Mouse (Mus musculus) gastrocnemius, adult 8-10 months (tissue): ENCODE data around the gene Ctdsp2. TPM values are rescaled to one million over a fixed set of nuclear protein-coding genes. Genes with fewer than 3 reads are reported as not detected.

Experiments
- DNase-seq, 2 experiments: peaks; one replicate each; pipeline ENCODE4 v3.0.0; 2022; ENCODE audit warnings: low spot score in 2 of 2
- total RNA-seq, 4 experiments: library from RNA; stranded (reverse); gene quantifications; 2 replicates each; pipeline ENCODE4 v1.2.4; 2022

Ctdsp2 gene
- total RNA-seq, 4 experiments from 2014 or later = 103 to 118 (median 106) TPM

GRCm38 (mm10) chr10:126990313-126991056 lies 12.0 kb downstream of the Ctdsp2 start:
- peak; percentile 83 to 86 for DNase-seq

DNA sequence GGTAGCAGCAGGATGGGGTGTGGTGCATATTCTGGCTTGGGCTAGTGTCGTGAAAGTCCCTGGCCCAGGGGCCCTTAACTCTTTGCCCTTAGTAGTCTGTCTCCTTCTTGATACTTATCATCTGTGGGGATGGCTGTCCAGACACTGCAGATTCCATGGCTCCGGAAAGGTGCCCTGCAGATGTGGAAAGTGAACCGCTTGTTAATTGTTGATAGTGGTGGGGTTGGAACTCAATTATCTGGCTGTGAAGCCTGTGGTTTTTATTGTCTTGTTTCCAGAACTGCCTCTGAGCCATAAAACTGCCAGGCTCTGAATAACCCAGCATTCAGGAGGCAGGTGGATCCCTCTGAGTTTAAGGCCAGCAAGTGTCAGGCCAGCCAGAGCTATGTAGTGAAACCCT lies 13.2 kb downstream of the Ctdsp2 start:
- no peak for DNase-seq

DNA sequence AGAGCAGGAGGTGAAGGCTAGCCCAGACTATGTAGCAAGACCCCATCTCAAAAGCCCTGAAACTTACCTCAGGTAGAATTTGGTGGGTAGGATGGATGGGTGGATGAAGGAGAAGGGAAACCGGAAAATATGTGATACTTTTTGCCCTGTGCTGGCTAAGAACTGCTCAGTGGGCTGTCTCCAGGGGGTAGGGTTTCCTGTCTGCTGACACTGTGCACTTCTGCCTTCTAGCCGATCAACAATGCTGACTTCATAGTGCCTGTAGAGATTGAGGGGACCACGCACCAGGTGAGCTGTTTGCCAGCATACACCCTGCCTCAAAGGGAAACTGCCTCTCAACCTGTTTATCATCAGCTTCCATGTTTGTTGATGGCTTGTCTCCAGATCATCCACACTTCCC lies 15.1 kb downstream of the Ctdsp2 start:
- no peak for DNase-seq

DNA sequence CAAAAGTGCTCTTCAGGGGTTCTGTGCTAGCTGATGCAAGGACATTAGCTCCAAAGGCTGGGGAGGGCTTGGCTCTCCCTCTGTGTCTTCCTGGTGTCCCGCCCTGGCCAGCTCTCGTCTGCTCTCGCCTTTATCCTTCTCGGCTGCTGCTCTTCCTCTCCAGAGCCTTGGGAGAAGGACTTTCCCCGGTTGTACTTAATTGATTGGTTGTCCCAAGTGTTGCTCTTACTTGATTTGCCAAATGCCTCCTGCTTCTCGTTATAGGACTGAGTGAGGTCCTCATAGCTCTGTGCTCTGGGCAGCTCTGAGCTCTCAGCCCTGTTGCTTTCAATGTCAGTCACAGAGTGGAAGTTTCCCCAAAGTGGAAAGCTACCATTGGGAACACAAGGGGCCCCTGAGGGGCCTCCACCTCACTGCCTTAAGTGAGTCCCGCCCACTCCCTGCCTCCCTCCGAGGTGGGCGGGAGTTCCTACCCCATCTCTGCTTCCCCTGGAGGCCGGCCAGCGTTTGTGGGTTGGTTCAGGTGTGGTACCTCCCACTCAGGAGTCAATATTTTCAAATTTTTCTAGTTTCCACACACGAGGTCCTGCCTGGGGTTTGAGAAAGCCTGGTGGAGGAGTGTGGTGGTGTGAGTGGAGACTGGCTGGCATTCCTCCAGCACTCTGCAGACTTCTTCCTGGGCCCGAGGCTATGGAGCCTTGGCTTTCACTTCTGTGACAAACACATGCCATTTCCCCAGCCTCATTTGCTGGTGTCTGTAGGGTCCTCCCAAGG lies 19.0 kb downstream of the Ctdsp2 start:
- DNase-seq = no peak

DNA sequence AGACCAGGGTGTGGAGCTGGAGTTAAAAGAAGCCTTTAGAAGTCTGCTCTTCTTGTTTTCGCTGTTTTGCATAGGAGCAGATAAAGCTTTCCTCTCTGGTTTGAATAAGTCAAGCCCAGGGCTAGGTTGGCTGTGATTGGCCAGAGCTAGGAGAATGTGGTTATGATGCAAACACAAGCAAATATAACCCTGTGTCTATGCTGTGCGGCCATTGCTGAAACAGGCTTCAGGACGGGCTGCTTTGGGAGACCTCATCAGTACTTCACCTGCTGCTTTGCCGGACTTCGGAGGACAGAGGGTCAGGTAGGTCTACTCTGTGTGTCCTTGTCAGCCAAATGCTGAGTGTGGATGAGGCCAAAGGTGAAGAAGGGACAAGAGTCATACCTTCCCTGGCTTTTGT lies 22.0 kb downstream of the Ctdsp2 start, which contains the start of gene Avil:
Gene Avil (plus strand): TSS at position 181 of the 400 bp plus-strand sequence.
- DNase-seq = no peak

GRCm38 (mm10) chr10:127001297-127001696 lies 22.8 kb downstream of the Ctdsp2 start:
- no peak for DNase-seq

DNA sequence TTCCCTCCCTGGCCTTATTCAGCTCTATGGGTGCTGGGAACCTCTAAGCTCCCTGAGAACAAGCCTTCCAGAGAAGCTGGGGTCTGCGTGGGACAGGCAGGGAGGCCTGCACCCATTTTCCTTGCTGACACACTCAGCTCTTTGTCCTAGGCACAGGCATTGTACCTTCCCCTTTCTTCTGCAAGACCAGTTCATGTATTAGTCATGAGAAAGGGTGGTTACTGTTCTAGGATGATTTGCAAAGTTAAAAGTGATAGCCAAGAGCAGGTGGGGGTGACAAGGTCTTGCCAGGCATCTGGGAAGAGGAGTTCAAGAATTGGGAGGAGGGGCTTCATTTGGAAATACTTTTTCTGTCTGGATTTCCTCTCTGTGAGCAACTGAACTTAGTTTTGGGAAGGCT lies 23.5 kb downstream of the Ctdsp2 start:
- no peak for DNase-seq

DNA sequence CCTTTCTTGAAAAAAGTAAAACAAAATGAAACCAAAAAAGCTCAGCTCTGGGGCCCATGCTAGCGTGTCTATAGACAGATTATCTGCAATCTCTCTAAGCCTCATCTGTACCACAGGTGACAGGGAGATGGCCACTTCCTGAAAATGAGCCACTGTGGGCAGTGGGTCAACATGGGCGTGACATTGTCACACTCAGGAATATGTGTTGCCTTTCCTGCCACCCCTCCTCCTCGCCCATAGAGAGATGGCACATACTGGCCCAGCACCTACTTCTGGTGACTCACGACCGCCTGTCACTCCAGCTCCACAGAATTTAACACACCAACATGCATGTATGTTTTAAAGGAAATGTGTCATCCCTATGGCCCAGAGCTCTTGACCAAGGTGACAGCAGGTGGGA lies 24.2 kb downstream of the Ctdsp2 start:
- no peak for DNase-seq

- no peak for DNase-seq
These were observed 24.8 kb downstream of the Ctdsp2 start for GRCm38 (mm10) chr10:127003334-127003733.

DNA sequence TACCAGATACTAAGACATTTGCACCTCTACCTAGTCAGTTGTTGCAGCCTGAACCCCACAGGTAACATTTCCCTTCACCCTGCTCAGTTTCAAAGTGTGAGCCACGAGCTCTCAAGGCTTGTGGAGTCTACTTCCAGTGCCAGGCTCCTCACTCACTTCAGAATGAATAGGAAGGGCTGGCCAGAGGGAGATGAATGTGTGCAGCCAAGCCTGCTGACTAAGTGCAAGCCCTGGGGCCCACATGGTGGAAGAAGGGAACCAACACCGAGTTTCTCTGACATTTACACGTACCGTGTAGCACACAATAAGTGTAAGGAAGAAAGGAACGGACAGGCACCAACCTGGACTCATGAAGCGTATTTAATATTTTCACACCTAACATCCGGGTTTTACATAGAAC lies 25.3 kb downstream of the Ctdsp2 start:
- no peak for DNase-seq

DNA sequence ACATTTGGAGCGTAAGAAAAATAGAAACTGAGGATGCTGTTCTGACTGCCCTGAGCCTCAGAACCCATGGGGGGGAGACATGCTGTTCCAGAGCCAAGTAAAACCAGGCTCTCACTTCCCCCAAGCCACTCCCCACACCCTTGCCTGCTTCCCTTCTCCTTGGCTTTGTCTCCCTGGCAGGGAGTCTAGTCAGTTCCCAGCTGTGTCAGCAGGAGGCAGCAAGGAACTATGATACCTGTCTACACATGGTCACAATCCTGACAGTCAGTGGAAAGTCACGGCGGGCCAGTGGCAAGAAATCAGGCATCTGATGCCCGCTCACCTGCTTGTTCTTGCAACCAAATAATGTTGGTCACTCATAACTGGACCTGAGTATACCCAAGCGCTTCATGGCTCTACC lies 38.0 kb downstream of the Ctdsp2 start:
- DNase-seq = no peak

- DNase-seq = no peak
These were observed 38.6 kb downstream of the Ctdsp2 start for GRCm38 (mm10) chr10:127017071-127017470.

- DNase-seq = no peak
These were observed 39.9 kb downstream of the Ctdsp2 start for GRCm38 (mm10) chr10:127018422-127018821.

GRCm38 (mm10) chr10:127030336-127031296 lies 52.1 kb downstream of the Ctdsp2 start, which contains the start of gene Tsfm:
Tsfm (minus strand) TSS chr10:127030840.
- DNase-seq = peak; percentile 79 to 81

GRCm38 (mm10) chr10:127033301-127033741 lies 54.8 kb downstream of the Ctdsp2 start:
- DNase-seq = no peak

DNA sequence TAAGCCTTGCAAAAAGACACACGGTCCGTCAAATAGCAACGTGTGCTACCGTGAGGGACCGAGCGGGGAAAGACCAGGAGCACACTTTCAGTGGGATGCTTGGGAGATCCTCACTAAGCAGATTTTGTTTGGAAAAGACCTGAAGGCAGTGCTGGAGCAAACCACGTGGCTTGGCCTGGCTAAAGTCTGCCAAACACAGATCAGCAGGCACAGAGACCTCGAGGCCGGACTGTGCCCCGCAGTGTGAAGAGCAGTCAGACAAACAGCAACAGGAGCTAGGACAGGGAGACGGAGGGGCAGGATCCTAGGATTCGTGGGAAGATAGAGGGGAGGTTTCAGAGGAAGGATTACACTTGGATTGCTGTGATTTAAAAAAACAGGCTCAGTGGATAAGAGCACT lies 57.8 kb downstream of the Ctdsp2 start:
- DNase-seq = no peak

GRCm38 (mm10) chr10:127037641-127038040 lies 59.1 kb downstream of the Ctdsp2 start:
- no peak for DNase-seq

- DNase-seq = no peak
These were observed 62.2 kb downstream of the Ctdsp2 start for GRCm38 (mm10) chr10:127040569-127041214.

DNA sequence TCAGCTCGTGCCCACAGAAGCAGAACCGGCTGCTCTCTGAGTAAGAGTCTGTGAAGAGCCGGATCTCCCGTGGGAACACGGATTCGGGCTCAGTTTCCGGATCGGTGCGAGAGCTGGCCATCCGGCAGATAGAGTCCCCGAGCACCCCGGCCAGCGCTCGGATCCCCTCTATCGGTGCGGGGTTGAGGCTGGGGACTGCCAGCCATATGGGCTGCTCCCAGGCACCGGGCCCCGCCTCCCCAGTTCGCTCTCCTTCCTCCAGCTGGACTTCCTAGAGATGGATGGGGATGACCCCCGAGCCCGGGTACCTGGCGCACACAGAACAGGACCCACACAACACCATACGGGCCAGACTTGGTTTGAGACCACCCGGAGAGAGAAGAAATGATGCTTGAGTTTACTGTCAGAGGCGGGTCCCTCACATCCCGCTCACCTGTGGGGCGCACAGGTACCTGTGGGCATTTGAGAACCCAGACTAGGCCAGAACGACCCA lies 62.8 kb downstream of the Ctdsp2 start, which contains the start of the genes Mettl1 and Eef1akmt3:
Gene Mettl1 (plus strand): TSS at position 141 of the 493 bp plus-strand sequence.
Gene Eef1akmt3 (minus strand): TSS at position 240 of the 493 bp plus-strand sequence.
- DNase-seq = no peak

- peak; percentile 75 to 76 for DNase-seq
These were observed 63.3 kb downstream of the Ctdsp2 start for GRCm38 (mm10) chr10:127041774-127042338.
